Mouse (Mus musculus): ENCODE measurements around the gene Chst13. TPM values are rescaled to one million over a fixed set of nuclear protein-coding genes. Genes with fewer than 3 reads are reported as not detected.

Gene Chst13
- total and polyA plus RNA-seq, 2 experiments from 2014 or later = not detected

DNA sequence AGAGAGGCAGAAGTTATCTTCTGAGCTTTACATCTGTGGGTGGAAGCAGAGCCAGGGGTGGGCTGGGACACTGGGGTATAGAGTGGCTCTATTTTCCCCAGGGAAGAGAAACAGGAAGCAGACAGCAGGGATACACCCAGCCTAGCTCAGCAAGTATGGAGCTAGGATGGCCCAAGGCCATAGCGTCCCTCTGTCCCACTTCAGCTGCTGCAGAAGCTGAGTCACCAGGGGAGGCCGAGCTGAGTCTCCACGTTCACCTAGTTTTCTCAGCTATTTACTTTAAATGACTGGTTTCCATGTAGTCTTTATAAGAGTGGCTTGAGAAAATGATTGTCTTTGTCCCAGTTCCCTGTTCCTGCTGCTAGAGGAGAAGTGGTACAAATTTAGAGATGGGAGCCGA is 23.5 kb upstream of the Chst13 start:
- no peak overlapping the region for H3K27ac ChIP-seq (ENCODE audit: low read depth)
- no peaks in the 10 kb centered on the region for H3K4me1 ChIP-seq (ENCODE audit: control insufficient read depth, insufficient read depth)
- TF ChIP-seq EP300 (IDR thresholded peaks at IDR 0.05; ENCODE audit: low read depth) (no peak), CTCF (IDR thresholded peaks at IDR 0.05; ENCODE audit: low read depth) (no peak)
- no peaks in the 10 kb centered on the region for H3K36me3 ChIP-seq (replicated peaks; ENCODE audit: control insufficient read depth, insufficient read depth, low read length)
- no peak overlapping the region for H3K9ac ChIP-seq (replicated peaks; ENCODE audit: low read depth, low read length)
- H3K27me3 ChIP-seq (ENCODE audit: control insufficient read depth, insufficient read depth, low read length) = 0 out of 2 replicates have a peak, but pooled peaks cover 5% of the 10 kb centered on the region
- DNase-seq (ENCODE audit: low spot score) (no peak), ATAC-seq (ENCODE audit: insufficient read depth, low read depth) (no peak)
- H3K9me3 ChIP-seq (replicated peaks; ENCODE audit: control insufficient read depth, low read length) = no peaks in the 10 kb centered on the region
- no peak overlapping the region for H3K4me2 ChIP-seq (ENCODE audit: low read depth, low read length)
- H3K4me3 ChIP-seq (ENCODE audit: low read depth, low read length) = no peak overlapping the region
- 65% methylated on average over 4 of the region's 4 CpGs for WGBS

DNA sequence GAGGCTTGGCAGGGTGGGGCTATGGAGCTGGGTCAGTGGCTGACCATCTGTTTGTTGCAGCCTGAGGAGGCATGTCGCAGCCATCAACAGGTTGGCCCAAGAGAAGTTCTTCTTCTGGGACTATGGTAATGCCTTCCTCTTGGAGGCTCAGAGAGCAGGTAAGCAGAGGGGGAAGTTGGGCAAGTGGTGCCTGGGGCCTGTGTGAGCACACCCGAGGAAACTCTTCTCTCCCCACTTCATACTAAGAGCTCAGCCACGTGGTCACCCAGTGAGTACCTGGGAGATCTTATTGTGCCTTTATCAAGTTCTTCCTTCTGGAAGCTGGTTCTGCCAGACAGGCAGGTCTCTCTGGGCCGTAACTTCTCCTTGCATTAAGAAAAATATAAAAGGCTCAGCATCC is 22.2 kb upstream of the Chst13 start:
- H3K4me2 ChIP-seq (ENCODE audit: low read depth, low read length) = no peak overlapping the region
- 0 out of 2 replicates have a peak, but pooled peaks cover 5% of the 10 kb centered on the region for H3K27me3 ChIP-seq (ENCODE audit: control insufficient read depth, insufficient read depth, low read length)
- no peaks in the 10 kb centered on the region for H3K9me3 ChIP-seq (replicated peaks; ENCODE audit: control insufficient read depth, low read length)
- H3K4me1 ChIP-seq (ENCODE audit: control insufficient read depth, insufficient read depth) = no peaks in the 10 kb centered on the region
- TF ChIP-seq CTCF (IDR thresholded peaks at IDR 0.05; ENCODE audit: low read depth) (no peak), EP300 (IDR thresholded peaks at IDR 0.05; ENCODE audit: low read depth) (no peak)
- no peak overlapping the region for H3K4me3 ChIP-seq (ENCODE audit: low read depth, low read length)
- no peak for ATAC-seq (ENCODE audit: insufficient read depth, low read depth)
- no peak overlapping the region for H3K9ac ChIP-seq (replicated peaks; ENCODE audit: low read depth, low read length)
- 63% methylated on average over 4 of the region's 4 CpGs for WGBS
- H3K27ac ChIP-seq (ENCODE audit: low read depth) = no peak overlapping the region
- DNase-seq (ENCODE audit: low spot score) = no peak
- H3K36me3 ChIP-seq (replicated peaks; ENCODE audit: control insufficient read depth, insufficient read depth, low read length) = no peaks in the 10 kb centered on the region

DNA sequence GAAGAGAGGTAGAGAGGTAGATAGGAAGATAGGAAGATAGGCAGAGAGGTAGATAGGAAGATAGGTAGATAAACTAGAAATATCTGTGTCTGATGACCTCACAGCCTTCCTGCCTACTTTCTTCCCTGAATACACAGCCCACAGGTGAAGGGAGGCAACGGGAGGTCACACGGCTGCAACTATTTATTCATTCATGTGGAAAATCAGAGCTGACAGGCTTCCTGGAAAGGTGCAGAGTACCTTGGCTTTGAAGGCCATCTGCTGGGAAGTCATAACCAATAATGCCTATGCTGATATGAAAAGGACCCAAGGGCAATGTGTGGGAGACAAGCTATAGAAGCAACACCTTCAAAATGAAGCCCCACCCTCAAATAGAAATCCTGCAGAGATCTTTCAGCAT is 17.4 kb upstream of the Chst13 start:
- Histone ChIP-seq H3K4me2 (ENCODE audit: low read depth, low read length) (no peak overlapping the region), H3K9ac (replicated peaks; ENCODE audit: low read depth, low read length) (no peak overlapping the region), H3K4me1 (ENCODE audit: control insufficient read depth, insufficient read depth) (no peaks in the 10 kb centered on the region), H3K27ac (ENCODE audit: low read depth) (no peak overlapping the region), H3K4me3 (ENCODE audit: low read depth, low read length) (no peak overlapping the region), H3K36me3 (replicated peaks; ENCODE audit: control insufficient read depth, insufficient read depth, low read length) (no peaks in the 10 kb centered on the region), H3K27me3 (ENCODE audit: control insufficient read depth, insufficient read depth, low read length) (no peaks in the 10 kb centered on the region), H3K9me3 (replicated peaks; ENCODE audit: control insufficient read depth, low read length) (no peaks in the 10 kb centered on the region)
- TF ChIP-seq EP300 (IDR thresholded peaks at IDR 0.05; ENCODE audit: low read depth) = no peak
- TF ChIP-seq CTCF (IDR thresholded peaks at IDR 0.05; ENCODE audit: low read depth) = no peak
- DNase-seq (ENCODE audit: low spot score) (no peak), ATAC-seq (ENCODE audit: insufficient read depth, low read depth) (no peak)
- WGBS = 78% methylated on average over 2 of the region's 2 CpGs

- Histone ChIP-seq H3K4me2 (ENCODE audit: low read depth, low read length) (no peak overlapping the region), H3K27ac (ENCODE audit: low read depth) (no peak overlapping the region), H3K36me3 (replicated peaks; ENCODE audit: control insufficient read depth, insufficient read depth, low read length) (no peaks in the 10 kb centered on the region), H3K4me3 (ENCODE audit: low read depth, low read length) (no peak overlapping the region), H3K4me1 (ENCODE audit: control insufficient read depth, insufficient read depth) (no peaks in the 10 kb centered on the region), H3K9me3 (replicated peaks; ENCODE audit: control insufficient read depth, low read length) (no peaks in the 10 kb centered on the region), H3K27me3 (ENCODE audit: control insufficient read depth, insufficient read depth, low read length) (no peaks in the 10 kb centered on the region), H3K9ac (replicated peaks; ENCODE audit: low read depth, low read length) (no peak overlapping the region)
- TF ChIP-seq EP300 (IDR thresholded peaks at IDR 0.05; ENCODE audit: low read depth) (no peak), CTCF (IDR thresholded peaks at IDR 0.05; ENCODE audit: low read depth) (no peak)
- 66% methylated on average over 3 of the region's 3 CpGs for WGBS
- DNase-seq (ENCODE audit: low spot score) = no peak
- ATAC-seq (ENCODE audit: insufficient read depth, low read depth) = no peak
Measured at GRCm38 (mm10) chr6:90334244-90334643, 9.3 kb upstream of the Chst13 start.

DNA sequence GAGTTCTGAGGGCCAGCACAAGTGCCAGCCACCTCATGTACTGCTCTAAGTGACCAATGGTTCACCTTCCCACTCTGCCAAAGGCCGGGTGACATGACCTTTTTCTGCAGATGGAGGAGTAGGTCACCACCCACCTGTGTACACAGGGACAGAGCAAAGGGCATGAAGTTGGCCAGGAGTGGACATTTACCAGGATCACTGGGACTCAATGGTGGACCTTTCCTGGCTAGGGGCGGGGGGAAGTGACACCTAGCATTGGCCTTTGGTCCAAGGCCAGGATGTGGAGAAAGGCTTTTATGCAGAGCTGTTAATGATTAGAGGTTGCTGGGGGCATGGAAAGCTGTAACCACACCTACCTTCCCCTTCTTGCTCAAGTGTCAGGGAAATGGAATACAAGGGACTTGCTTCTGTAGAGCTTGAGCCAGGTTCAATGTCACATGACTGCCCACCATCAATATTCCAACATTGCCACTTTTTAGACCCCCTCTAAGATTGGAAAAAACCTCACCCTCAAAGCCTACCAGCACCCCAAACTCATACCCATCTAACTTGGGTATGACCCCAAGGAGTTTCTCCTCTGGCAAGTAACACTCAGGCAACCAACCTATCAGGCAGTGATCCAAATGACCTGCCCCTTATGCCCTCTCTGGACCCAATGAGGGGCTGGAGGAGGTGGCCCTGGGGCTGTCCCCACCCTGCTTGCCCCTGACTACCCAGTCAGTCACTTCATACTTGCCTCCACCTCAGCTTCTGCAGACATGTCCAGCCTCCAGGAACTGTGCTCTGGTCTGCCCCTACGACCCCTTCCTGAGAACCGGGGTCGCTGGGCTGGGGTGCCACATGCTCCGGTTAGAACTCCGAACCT is 7.8 kb upstream of the Chst13 start, which contains the start of gene Uroc1:
Uroc1 (plus strand) TSS at position 724 of the 865 bp plus-strand sequence.
- Histone ChIP-seq H3K4me1 (ENCODE audit: control insufficient read depth, insufficient read depth) (no peaks in the 10 kb centered on the region), H3K9me3 (replicated peaks; ENCODE audit: control insufficient read depth, low read length) (no peaks in the 10 kb centered on the region), H3K4me2 (ENCODE audit: low read depth, low read length) (no peak within 1 kb of the TSS), H3K27me3 (ENCODE audit: control insufficient read depth, insufficient read depth, low read length) (no peaks in the 10 kb centered on the region), H3K4me3 (ENCODE audit: low read depth, low read length) (no peak within 1 kb of the TSS), H3K27ac (ENCODE audit: low read depth) (no peak within 1 kb of the TSS), H3K36me3 (replicated peaks; ENCODE audit: control insufficient read depth, insufficient read depth, low read length) (no peaks in the 10 kb centered on the region), H3K9ac (replicated peaks; ENCODE audit: low read depth, low read length) (no peak within 1 kb of the TSS)
- TF ChIP-seq EP300 (IDR thresholded peaks at IDR 0.05; ENCODE audit: low read depth) (no peak), CTCF (IDR thresholded peaks at IDR 0.05; ENCODE audit: low read depth) (no peak)
- no peak for DNase-seq (ENCODE audit: low spot score)
- no peak for ATAC-seq (ENCODE audit: insufficient read depth, low read depth)
- 80% methylated on average over 7 of the region's 7 CpGs for WGBS
